Mouse (Mus musculus): ENCODE measurements around the gene Stpg4.

DNA sequence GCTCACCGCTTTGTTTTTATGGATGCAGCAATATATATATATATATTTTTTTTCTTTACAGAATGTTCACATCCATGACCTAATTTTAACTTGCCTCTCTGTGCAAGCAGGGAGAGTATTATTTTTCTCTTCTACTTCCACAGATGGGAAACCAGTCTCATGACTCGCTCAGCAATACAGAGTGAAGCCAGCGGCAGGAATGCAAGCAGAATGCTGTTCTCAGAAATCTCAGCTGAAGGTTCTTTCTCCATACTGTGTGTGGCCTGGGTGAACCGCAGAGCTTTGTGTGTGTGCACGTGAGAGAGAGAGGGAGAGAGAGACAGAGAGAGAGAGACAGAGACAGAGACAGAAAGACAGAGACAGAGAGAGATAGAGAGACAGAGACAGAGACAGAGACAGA is 41.1 kb upstream of the Stpg4 start:
- no peak for TF ChIP-seq CTCF (IDR thresholded peaks at IDR 0.05; ENCODE audit: low read depth, low read length)
- no peak for TF ChIP-seq GATA1 (IDR thresholded peaks at IDR 0.05; ENCODE audit: borderline replicate concordance, low read length)
- TF ChIP-seq POLR2AphosphoS5 (IDR thresholded peaks at IDR 0.05; ENCODE audit: insufficient replicate concordance, low read depth, low read length) = no peak
- no peak for TF ChIP-seq GATA2 (IDR thresholded peaks at IDR 0.05; ENCODE audit: borderline replicate concordance, low read depth, low read length)

All from G1E (cell line).